Mouse (Mus musculus): ENCODE measurements around the gene Mrtfb.

Gene Mrtfb

GRCm38 (mm10) chr16:13404656-13405055, 148.4 kb downstream of the Mrtfb start:
- DNase-seq (ENCODE audit: low read depth) = no peak

DNA sequence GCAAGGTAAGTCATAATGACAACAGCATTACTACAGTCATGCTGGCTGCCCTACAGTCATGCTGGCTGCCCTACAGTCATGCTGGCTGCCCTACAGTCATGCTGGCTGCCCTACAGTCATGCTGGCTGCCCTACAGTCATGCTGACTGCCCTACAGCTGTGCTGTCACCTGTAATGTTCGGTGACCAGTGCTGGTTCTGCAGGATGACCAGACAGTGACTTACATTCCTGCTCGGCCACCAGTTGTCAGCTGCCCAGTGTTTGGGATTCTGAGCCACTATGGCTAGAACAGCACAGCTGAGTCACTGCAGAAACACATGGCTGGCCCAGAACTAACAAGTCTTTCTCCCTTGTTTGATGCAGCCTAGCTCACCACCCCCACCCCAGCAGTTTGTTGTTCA, 149.1 kb downstream of the Mrtfb start:
- DNase-seq (ENCODE audit: low read depth) = no peak

DNA sequence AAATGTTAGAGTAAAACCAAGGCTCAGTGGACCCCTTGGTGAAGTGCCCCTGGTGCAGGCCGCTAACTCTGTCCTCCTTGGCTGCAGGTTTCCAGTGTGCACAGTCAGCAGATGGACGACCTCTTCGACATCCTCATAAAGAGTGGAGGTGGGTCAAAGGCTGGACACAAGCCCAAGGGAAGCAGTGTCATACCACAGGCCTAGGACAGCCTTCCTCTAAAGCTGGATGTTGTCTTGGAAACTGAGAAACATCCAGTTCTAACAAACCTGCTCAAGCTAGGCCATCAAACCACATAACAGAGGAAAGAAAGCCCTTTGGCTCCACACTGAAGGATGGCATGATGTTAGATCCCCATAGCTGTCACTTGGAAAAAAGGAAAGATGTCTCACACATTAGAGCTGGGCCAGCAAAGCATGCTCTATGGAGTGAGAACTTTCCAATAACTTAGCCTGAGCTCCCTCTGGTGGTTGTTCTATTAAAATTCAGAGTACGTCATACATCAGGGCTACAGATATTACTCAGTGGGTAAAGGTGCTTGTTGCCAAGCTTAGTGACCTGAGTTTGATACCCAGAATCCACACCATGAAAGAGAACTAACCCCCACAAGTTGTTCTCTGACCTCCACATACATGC, 153.4 kb downstream of the Mrtfb start:
- peak; percentile 68 for DNase-seq (ENCODE audit: low read depth)

DNA sequence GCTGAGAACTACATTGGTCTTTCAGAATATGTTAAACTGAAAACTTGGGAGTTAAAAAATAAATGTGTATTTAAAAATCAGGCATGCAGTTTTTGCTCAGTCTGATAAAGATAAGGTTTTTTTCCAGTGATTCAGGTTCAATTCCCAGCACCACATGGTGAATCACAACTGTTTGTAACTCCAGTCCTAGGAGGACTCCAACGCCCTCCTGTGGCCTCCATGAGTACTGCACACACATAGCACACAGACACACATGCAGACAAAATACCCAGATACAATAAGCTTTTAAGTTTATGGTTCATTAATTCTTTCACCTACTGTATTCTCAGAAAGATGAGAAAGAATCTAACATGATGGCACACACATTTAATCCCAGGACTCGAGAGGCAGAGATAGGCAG, 154.5 kb downstream of the Mrtfb start:
- no peak for DNase-seq (ENCODE audit: low read depth)

DNA sequence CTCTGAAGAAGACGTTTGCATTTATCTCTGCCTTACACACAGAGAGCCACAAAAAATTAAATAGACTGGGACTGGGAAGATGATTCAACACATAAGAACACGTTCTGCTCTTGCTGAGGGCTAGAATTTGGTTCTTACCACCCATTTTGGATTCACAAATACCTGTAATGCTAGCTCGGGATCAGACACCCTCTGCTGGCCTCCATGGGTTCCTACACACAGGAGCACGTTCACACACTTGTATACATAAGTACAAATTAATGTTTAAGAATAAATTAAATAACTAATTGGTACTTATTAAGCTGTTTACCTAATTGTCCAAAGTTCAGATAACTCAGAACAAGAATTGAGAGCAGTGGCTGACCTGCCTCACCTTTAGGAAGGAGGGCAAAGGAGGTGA, 155.2 kb downstream of the Mrtfb start:
- no peak for DNase-seq (ENCODE audit: low read depth)

GRCm38 (mm10) chr16:13414566-13414965, 158.3 kb downstream of the Mrtfb start:
- DNase-seq (ENCODE audit: low read depth) = no peak

DNA sequence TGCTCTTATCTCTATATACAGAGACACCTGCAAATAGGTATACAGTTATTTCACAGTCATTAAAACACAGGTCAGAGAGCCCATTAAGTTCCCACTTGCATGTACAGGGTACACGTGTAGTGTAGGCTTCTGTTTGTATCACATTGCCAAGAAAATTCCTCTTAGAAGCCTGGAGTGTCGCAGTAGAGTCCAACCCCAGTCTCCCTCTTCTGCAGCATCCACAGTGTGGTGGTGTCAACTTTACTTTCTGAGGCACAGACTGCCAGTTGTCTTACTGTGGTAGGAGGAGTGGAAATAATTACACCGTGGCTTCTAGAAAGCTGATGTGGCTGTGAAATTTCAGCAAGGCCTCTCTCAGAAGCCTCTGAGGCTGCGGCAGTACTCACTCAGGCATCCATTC, 158.7 kb downstream of the Mrtfb start:
- DNase-seq (ENCODE audit: low read depth) = no peak

DNA sequence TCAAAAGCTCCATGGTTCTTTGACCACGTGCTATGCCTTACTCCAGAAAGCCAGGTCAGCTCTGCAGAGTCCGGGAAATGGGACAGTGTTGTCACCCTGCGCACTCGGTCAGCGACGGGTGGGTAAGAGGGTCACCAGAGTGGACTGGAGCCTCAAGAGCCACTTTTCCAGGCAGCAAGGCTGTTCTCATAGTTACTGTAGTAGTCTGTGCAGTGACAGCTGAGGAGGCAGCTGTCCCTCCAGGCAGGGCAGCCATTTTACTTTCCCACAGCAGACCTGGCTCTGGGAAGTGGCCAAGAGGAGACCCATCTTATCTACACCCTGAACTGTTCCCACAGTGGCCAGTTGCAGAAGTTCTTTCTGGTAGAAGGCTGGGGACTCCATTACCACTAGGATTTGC, 159.2 kb downstream of the Mrtfb start:
- DNase-seq (ENCODE audit: low read depth) = no peak

GRCm38 (mm10) chr16:13416465-13416864, 160.2 kb downstream of the Mrtfb start:
- no peak for DNase-seq (ENCODE audit: low read depth)

- DNase-seq (ENCODE audit: low read depth) = peak; percentile 26
Observed at GRCm38 (mm10) chr16:13417904-13418303, 161.6 kb downstream of the Mrtfb start.

DNA sequence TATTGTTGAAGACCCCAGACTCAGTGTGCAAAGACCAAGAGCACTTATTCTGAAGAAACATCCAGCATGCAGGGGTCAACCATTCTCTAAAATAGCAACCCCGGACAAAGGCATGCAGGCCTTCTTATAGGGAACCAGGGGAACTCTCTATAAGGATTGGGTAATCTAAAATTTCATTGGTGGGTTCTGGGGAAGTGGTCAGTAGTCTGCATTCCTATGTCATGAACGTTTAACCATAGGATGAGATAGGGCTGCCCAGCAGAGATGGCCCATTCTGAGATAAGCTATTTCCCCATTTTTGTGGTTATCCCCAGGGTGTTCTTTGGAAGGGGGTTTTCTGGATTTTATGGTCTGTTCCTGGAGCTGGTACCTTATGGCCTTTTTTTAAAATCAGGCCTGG, 163.5 kb downstream of the Mrtfb start:
- DNase-seq (ENCODE audit: low read depth) = peak; percentile 87

DNA sequence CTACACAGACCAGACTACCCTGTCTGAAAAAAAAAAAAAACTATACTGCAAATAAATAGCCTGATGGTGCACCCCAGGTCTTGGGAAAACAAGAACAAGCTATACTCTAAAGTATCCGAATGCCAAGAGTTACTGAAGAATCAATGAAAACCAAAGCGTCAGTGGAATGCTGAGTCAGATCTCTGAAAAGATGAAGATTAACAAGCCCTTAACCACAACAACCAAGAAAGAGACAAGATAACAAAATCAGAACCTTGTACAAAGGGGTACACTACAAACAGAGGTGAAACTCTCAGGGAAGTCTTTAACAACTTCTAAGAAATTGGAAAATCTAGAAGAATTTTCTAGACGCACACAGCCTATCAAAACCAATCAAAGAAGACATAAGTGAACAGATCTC, 166.2 kb downstream of the Mrtfb start:
- peak; percentile 33 for DNase-seq (ENCODE audit: low read depth)

DNA sequence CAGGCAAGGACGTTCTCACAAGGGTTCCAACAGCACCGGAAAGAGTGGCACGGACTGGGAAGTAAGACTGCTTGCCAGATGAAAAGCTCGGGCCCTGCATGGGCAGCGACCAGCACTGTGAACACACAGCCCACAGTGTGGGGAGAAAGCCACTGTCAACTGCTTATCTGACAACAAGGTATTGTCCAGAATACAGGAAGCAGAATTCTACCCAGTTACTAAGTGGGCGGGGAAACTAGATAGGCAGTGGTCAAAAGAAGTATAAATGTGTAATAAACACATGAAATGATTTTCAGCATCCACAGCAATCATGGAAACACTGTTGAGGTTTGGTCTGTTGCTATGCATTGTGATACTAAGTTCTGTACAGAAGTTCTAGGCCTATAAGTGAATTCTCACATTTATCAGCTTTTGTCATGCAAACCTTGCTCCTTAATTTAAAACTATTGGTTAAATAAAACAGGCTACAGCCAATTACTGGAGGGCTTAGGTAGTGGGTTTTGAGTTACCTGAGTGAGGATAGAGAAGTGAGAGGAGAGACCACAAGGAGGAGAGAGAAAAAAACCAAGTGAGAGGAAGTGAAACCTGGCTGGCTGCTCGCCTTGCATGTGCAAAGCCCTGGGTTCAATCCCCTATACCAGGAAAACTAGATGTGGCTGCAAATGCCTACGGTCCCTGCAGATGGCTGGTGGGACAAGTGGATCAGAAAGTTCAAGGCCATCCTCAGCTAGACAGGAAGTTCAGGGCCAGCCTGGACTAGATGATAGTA, 167.5 kb downstream of the Mrtfb start:
- peak; percentile 74 for DNase-seq (ENCODE audit: low read depth)

GRCm38 (mm10) chr16:13425804-13426203, 169.5 kb downstream of the Mrtfb start:
- no peak for DNase-seq (ENCODE audit: low read depth)

DNA sequence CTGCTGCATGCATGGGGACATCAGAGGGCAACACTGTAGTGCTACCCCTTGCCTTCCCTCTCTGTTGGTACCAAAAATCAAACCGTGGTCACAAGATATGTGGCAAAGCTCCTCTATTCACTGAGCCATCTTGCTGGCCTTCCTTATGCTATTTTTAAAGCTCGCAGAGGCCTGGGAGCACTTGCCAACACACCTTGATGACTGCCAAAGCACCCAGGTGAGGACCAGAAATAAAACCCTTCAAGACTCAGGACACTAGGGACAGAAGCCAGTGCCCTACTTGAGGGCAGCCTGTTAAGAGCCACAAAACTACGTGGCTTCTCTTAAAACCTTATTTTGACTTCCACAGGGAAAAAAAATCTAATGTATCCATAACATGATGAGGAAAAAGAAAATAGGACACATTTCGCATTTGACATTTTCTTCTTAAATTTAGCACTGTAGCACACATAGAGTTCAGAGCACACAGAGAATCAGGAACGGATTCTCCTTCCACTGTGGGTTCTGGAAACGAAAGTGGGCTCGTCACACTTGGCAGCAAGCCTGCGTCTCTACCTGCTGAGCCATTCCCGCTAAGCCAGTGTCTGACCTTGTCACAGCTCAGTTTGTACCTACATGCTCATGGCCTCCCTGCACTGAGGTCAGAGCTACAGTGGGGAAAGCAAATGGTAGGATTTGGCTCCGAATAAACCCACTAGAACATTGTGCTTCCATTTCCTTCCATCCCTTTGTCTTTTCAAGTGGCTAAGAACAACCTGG, 170.7 kb downstream of the Mrtfb start:
- no peak for DNase-seq (ENCODE audit: low read depth)

DNA sequence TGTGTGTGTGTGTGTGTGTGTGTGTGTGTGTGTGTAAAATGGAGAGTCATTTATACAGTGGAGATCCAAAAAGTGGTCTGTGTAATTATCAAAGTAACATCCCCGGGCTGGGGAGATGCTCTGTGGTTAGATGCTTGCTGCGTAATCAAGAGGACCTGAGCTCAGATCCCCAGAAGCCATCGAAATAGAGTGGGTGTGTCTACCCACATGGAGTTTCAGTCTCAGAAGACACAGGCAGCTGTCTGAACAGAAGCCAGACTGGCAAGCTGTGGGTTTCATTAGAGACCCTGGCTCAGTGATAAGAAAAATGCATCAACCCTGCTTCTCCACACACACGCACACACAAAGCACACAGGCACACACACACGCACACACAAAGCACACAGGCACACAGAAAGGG, 171.8 kb downstream of the Mrtfb start:
- DNase-seq (ENCODE audit: low read depth) = no peak

GRCm38 (mm10) chr16:13428806-13429205, 172.5 kb downstream of the Mrtfb start:
- DNase-seq (ENCODE audit: low read depth) = no peak

- no peak for DNase-seq (ENCODE audit: low read depth)
Observed at GRCm38 (mm10) chr16:13429921-13430606, 173.8 kb downstream of the Mrtfb start.

DNA sequence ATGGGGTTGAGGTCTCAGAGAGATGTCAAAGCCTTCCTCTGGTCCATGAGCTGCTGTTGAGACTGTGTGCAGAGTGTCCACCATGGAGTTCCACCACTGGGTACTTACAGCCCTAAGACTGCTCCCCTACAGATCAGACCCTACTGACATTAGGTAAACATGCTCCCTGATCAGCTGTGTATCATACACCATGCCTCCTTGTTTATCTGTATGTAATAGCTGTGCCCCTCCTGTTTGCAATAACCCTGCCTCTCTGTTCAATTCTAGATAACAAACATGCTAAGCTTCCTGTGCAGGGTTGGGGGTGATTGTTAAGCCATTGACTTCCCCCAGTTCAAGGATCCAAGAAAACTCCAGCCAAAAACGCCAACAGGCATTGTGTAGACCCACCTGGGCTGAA, 174.7 kb downstream of the Mrtfb start:
- DNase-seq (ENCODE audit: low read depth) = no peak

- no peak for DNase-seq (ENCODE audit: low read depth)
Observed at GRCm38 (mm10) chr16:13435627-13436026, 179.3 kb downstream of the Mrtfb start.

DNA sequence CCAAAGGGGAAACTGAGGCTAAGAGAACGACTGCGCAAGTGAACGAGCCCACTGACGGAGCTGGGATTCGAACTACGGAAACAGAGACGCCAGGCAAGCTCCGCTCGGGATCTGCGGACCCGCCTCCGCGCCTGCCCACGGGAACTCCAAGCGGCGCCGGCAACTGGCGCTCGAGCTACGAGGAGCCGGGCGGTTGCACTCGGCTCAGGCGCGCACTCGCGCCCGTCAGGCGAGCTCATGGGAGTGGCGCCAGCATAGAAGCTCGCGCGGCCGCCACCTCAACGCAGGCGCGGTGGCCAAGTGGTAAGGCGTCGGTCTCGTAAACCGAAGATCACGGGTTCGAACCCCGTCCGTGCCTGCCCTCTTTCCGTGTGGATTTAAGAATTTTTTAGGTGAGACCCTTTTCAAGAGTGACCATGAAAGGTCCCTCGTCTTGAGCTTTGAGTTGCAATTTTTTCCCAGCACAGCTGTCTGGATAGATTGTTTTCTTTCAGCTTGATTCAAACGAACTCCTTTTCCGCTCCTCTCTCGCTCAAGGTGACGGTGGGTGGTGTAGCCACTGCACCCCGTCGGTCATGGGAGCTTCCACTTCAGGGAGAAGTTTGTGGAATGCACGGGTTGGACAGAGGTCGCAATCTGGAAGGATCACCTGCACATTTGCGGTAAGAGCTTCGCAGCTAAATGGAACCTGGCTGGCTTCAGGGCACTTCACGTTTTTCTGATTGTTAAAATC, 180.9 kb downstream of the Mrtfb start:
- no peak for DNase-seq (ENCODE audit: low read depth)

Data from 416B (cell line).